Mouse (Mus musculus): Measurements from ENCODE around the gene Zfp90.

GRCm38 (mm10) chr8:106400181-106400580 lies 14.9 kb upstream of the Zfp90 start:
- TF ChIP-seq GATA1 (IDR thresholded peaks at IDR 0.05; ENCODE audit: borderline replicate concordance, low read length) (no peak), FLI1 (IDR thresholded peaks at IDR 0.05; ENCODE audit: low read length) (no peak)

Data from megakaryocyte, embryonic 14.5 days (primary cell).